Mouse (Mus musculus) forebrain, embryonic 12.5 days (tissue): ENCODE measurements around the gene Ctsk. TPM values are rescaled to one million over a fixed set of nuclear protein-coding genes. Genes with fewer than 3 reads are reported as not detected.
A peak's percentile ranks its signal among the peaks of the same experiment; 100 is the strongest.

Experiments used
- ATAC-seq: fragments of 200-750 bp; cut with Nextera tagmentation; 2 replicates; pipeline ENCODE4 v1.8.0; 2017; ENCODE audit warnings: moderate TSS enrichment; ENCODE audit not compliant: low FRiP score
- H3K27ac ChIP-seq: fragments of 300-500 bp; sonication (generic); 2 replicates; pipeline ENCODE4 v1.5.1; 2016; ENCODE audit warnings: mild to moderate bottlenecking
- H3K27me3 ChIP-seq: fragments of 300-500 bp; sonication (generic); 2 replicates; pipeline ENCODE4 v1.6.1; 2016; ENCODE audit warnings: mild to moderate bottlenecking
- H3K36me3 ChIP-seq: fragments of 300-500 bp; sonication (generic); replicated peaks from 2 replicates; pipeline ENCODE4 v1.6.1; 2016; ENCODE audit warnings: mild to moderate bottlenecking
- H3K4me1 ChIP-seq: fragments of 300-500 bp; sonication (generic); 2 replicates; pipeline ENCODE4 v1.6.1; 2016
- H3K4me2 ChIP-seq: fragments of 300-500 bp; sonication (generic); 2 replicates; pipeline ENCODE4 v1.6.1; 2016; ENCODE audit warnings: mild to moderate bottlenecking, moderate library complexity
- H3K4me3 ChIP-seq: fragments of 300-500 bp; sonication (generic); replicated peaks from 2 replicates; pipeline ENCODE4 v1.5.1; 2016; ENCODE audit warnings: mild to moderate bottlenecking
- H3K9ac ChIP-seq: fragments of 300-500 bp; sonication (generic); 2 replicates; pipeline ENCODE4 v1.6.1; 2016; ENCODE audit warnings: mild to moderate bottlenecking
- H3K9me3 ChIP-seq: fragments of 300-500 bp; sonication (generic); 2 replicates; pipeline ENCODE4 v1.6.1; 2016
- WGBS: fragments of 180-500 bp; shearing (Covaris S2); methylation state at CpG from one replicate; pipeline ENCODE4 v1.1.7; 2016; 5-methylcytosine and 5-hydroxymethylcytosine counted together
- polyA plus RNA-seq: library from polyadenylated mRNA; unstranded; fragments of >200 nt; fragmentation: Nextera tagmentation; extraction: Ambion mirVana; gene quantifications from 2 replicates; pipeline ENCODE4 v1.2.1, GENCODE M21; 2016

The Ctsk gene
- polyA plus RNA-seq, 1 experiment from 2014 or later, result 8.1 TPM

DNA sequence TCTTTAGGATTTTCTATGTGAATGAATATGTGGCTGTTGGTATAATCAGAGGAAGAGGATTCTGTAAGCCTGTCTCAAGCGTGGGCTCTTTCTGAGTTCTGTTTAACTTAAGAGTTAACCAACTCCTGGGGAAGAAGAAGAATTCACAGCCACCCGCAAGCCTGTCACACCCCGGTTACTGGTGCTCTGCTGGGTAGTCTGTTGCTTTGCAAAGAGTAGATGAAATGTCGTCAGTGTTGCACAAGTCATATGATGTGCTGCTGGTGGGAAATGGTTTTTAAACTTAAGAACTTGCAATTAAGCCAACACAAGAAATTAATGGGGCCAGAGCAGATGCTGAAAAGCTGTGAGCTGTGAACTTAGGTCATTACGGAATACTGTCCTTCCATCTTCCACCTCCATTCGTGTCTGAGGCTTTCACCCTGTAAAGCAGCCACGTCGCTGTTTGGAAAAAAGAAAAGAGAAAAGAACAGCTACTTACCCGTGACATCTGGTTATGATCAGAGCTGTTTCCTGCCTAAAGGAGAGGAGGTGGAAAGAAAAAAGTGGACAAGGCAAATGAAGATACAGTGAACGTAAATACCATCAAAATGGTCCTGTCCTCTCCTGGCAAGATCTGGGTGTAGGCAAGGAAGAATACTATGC is 562 bp downstream of the Ctsk start:
- Histone ChIP-seq H3K36me3 (peaks cover 15% of the 10 kb centered on the region), H3K27ac (no peak overlapping the region), H3K27me3 (no peaks in the 10 kb centered on the region), H3K9me3 (no peaks in the 10 kb centered on the region), H3K4me1 (no peaks in the 10 kb centered on the region), H3K9ac (no peak overlapping the region), H3K4me3 (no peak overlapping the region), H3K4me2 (no peak overlapping the region)
- 76% methylated on average over 10 of the region's 10 CpGs for WGBS
- no peak for ATAC-seq

DNA sequence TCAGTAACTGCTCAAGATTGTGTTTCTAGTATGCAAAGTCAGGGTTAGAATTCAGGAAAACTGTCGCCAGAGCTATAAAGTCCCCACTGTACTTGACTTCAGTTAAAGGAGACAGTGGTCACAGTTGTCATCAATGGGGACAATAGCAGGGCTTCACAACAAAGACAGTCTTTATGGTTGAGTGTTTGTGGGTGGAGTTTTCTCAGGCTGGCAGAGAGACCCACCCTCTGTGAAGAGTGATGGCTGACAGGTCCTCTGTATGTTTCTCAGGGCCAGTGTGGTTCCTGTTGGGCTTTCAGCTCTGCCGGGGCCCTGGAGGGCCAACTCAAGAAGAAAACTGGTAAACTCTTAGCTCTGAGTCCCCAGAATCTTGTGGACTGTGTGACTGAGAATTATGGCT is 3.3 kb downstream of the Ctsk start:
- H3K4me3 ChIP-seq, result no peak overlapping the region
- no peak overlapping the region for H3K4me2 ChIP-seq
- H3K9ac ChIP-seq, result no peak overlapping the region
- H3K27me3 ChIP-seq, result no peaks in the 10 kb centered on the region
- H3K9me3 ChIP-seq, result no peaks in the 10 kb centered on the region
- no peak overlapping the region for H3K27ac ChIP-seq
- 60% methylated on average over 2 of the region's 2 CpGs for WGBS
- ATAC-seq, result no peak
- H3K4me1 ChIP-seq, result no peaks in the 10 kb centered on the region
- no peaks in the 10 kb centered on the region for H3K36me3 ChIP-seq

DNA sequence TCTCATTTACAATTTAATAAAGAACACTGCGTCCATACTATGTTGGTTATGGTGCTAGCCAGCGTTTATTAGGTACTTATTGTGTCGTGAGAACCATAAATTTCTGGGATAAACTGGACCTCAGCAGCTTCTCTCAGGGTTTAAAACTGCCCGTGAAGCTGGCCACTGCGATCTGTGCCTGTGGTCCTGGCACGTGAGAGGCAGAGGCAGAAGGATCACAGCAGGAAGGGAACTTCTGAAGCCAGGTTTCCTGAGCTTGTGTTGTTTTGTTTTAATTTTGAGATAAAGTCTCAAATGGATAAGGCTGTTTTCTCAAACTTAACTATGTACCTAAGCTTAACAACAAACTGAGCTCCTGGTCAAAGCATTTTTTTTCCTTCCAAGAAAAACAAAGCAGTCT is 10.3 kb downstream of the Ctsk start:
- Histone ChIP-seq H3K4me2 (no peak overlapping the region), H3K36me3 (no peaks in the 10 kb centered on the region), H3K27me3 (no peaks in the 10 kb centered on the region), H3K4me1 (no peaks in the 10 kb centered on the region), H3K9me3 (no peaks in the 10 kb centered on the region), H3K9ac (no peak overlapping the region), H3K4me3 (no peak overlapping the region), H3K27ac (no peak overlapping the region)
- no peak for ATAC-seq
- WGBS, result 89% methylated on average over 6 of the region's 6 CpGs

DNA sequence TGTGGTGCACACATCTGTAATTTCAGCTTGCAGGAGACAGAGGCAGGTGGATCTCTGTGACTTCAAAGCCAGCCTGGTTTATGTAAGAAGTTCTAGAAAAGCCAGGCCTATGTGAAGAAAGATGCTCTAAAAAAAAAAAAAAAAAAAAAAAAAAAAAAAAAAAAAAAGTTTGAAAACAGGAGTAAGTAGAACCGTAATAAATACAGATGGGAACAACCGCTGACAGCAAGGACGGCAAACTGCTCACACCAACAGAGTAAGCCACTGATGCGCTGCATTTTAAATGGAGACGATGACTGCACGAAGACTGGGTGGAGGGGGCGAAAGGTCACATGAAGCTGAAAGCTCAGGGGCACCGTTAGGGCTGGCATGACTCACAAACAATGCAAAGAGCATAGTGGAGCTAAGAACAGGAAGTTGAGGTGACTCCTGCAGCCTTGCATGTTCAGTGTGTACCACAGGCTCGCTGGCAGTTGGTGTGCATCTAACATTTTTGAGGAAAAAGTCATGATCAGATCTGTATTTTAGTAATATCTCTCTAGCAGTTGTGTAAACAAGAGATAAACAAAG is 12.6 kb downstream of the Ctsk start:
- Histone ChIP-seq H3K9me3 (no peaks in the 10 kb centered on the region), H3K27me3 (no peaks in the 10 kb centered on the region), H3K36me3 (no peaks in the 10 kb centered on the region), H3K4me2 (no peak overlapping the region), H3K4me1 (no peaks in the 10 kb centered on the region), H3K4me3 (no peak overlapping the region), H3K27ac (no peak overlapping the region), H3K9ac (no peak overlapping the region)
- 81% methylated on average over 9 of the region's 9 CpGs for whole genome bisulfite sequencing
- ATAC-seq, result no peak

DNA sequence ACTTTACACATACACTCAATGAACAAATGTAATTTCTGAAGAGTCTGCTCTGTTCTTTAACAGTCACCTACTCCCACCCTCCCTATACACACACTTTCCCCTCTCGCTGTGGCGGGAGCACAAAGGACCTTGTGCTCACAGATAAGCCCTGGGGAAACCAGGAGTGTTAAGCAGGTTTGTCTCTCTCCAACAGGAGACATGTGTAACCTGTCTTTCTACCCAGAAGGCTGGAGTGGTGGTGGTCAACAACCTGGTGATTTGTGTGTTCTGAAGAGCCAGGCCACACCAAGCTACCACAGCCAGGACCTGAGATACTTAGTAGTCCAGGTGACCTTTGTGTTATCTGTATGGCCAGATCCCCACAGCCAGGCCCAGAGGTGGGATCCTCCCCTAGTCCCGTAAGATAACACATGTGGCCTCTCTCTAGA is 17.6 kb downstream of the Ctsk start:
- 86% methylated on average over 3 of the region's 3 CpGs for WGBS
- Histone ChIP-seq H3K36me3 (no peaks in the 10 kb centered on the region), H3K4me3 (no peak overlapping the region), H3K9me3 (no peaks in the 10 kb centered on the region), H3K27ac (no peak overlapping the region), H3K4me1 (peaks cover 4% of the 10 kb centered on the region), H3K27me3 (no peaks in the 10 kb centered on the region), H3K9ac (no peak overlapping the region), H3K4me2 (no peak overlapping the region)
- no peak for ATAC-seq

DNA sequence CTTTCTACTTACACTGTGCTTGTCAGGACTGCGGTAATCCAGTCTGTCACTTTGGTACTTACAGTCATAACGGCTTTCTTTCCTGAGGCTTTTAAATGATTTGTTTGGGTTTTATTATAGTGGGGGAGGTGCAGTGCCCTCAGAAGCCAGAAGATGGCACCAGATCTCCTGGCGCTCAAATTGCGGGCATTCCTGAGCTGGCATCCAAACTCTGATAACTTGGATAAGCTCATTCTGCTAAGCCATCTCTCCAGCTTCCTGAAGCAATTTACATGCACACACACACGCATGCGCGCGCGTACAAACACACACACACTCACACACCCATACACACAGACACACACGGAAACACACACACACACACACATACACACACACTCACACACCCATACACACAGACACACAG is 18.4 kb downstream of the Ctsk start:
- H3K9me3 ChIP-seq, result no peaks in the 10 kb centered on the region
- no peak overlapping the region for H3K27ac ChIP-seq
- peak overlapping the region; percentile 1; the same call in 1 of the 2 replicates for H3K4me2 ChIP-seq
- 23% methylated on average over 10 of the region's 10 CpGs for WGBS
- peaks cover 4% of the 10 kb centered on the region for H3K4me1 ChIP-seq
- ATAC-seq, result no peak
- no peaks in the 10 kb centered on the region for H3K27me3 ChIP-seq
- H3K9ac ChIP-seq, result no peak overlapping the region
- H3K36me3 ChIP-seq, result no peaks in the 10 kb centered on the region
- no peak overlapping the region for H3K4me3 ChIP-seq

DNA sequence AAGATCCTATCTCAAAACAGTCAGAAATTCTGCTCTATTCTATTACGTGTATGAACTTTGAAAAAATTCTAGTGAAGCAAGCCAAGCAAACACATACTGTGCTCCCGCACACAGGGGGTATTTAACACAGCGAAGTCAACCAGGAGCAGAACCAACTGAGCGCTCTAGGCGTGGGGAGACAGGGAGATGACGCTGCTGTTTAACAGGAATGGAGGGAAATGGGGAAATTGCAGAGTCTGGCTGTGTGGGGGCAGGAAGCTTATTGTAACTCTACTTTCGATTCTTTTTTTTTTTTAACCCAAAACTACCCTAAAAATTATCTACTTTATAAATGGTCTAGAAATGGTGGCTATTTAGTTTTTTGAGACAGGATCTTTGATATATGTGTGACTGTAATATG is 19.8 kb downstream of the Ctsk start:
- Histone ChIP-seq H3K27ac (no peak overlapping the region), H3K9ac (no peak overlapping the region), H3K27me3 (no peaks in the 10 kb centered on the region), H3K4me2 (no peak overlapping the region), H3K4me3 (no peak overlapping the region), H3K36me3 (no peaks in the 10 kb centered on the region), H3K4me1 (peaks cover 4% of the 10 kb centered on the region), H3K9me3 (no peaks in the 10 kb centered on the region)
- WGBS, result 81% methylated on average over 7 of the region's 7 CpGs
- no peak for ATAC-seq

DNA sequence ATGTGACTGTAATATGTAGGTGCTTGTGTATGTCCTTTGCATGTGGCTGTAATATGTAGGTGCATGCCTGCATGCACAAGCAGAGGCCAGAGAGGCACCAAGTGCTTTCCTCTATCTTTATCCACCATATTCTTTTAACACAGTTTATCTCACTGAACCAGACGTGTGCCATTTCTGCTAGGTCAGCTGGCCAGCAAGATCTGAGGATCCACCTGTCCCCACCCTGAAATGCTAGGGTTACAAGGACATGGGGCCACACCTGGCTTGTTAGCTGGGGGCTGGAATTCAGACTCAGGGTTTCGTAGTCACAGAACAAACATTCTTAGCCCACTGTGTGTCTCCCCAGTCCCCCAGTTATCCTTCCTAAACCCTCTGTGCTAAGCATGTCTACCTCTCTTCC is 20.3 kb downstream of the Ctsk start:
- 77% methylated on average over 2 of the region's 2 CpGs for WGBS
- no peak overlapping the region for H3K4me3 ChIP-seq
- peaks cover 4% of the 10 kb centered on the region for H3K4me1 ChIP-seq
- H3K36me3 ChIP-seq, result no peaks in the 10 kb centered on the region
- no peak overlapping the region for H3K4me2 ChIP-seq
- no peak overlapping the region for H3K9ac ChIP-seq
- H3K27ac ChIP-seq, result no peak overlapping the region
- no peaks in the 10 kb centered on the region for H3K27me3 ChIP-seq
- no peaks in the 10 kb centered on the region for H3K9me3 ChIP-seq
- ATAC-seq, result no peak

DNA sequence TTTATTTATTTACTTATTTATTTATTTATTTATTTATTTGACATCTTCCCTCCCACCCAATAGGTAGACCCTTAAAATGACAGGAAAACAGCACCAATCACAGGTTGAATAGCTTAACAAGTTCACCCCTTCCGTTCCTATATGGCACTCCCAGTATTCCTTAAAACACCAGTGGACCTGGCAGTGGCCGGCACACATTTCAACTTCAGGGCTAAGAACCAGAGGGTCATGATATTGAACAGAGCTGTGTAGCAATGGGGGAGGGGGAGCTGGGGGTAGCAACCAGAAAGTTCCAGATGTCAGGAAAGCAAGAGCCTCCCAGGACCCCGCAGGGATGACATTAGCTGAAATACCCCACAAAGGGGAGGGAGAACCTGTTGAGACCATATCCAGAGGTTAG is 21.0 kb downstream of the Ctsk start:
- Histone ChIP-seq H3K36me3 (no peaks in the 10 kb centered on the region), H3K27ac (no peak overlapping the region), H3K9ac (no peak overlapping the region), H3K27me3 (no peaks in the 10 kb centered on the region), H3K4me1 (peaks cover 4% of the 10 kb centered on the region), H3K4me2 (no peak overlapping the region), H3K4me3 (no peak overlapping the region), H3K9me3 (no peaks in the 10 kb centered on the region)
- 85% methylated on average over 3 of the region's 3 CpGs for WGBS
- no peak for ATAC-seq

DNA sequence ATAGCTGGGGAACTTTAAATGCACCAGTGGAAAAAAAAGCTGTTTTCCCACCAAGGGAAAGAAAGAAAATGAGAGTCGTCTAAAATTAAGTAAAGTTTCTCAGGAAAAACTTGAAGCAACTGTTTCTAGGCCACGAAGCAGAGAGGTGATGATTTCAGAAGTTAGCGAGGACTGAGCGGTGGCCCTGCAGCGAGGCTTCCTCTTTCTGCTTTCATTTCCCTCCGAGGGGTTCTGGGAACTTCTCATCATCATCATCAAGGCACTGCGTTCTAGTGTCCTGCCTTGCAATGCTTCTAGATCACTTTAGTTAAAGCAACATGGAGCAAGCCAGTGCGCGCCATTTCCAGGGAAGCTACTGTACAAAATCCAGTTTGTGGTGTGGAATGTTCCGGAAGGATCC is 22.1 kb downstream of the Ctsk start:
- Histone ChIP-seq H3K36me3 (no peaks in the 10 kb centered on the region), H3K4me3 (no peak overlapping the region), H3K9ac (no peak overlapping the region), H3K27ac (no peak overlapping the region), H3K4me1 (peaks cover 4% of the 10 kb centered on the region), H3K27me3 (no peaks in the 10 kb centered on the region), H3K9me3 (no peaks in the 10 kb centered on the region), H3K4me2 (no peak overlapping the region)
- WGBS, result 90% methylated on average over 10 of the region's 10 CpGs
- ATAC-seq, result no peak

DNA sequence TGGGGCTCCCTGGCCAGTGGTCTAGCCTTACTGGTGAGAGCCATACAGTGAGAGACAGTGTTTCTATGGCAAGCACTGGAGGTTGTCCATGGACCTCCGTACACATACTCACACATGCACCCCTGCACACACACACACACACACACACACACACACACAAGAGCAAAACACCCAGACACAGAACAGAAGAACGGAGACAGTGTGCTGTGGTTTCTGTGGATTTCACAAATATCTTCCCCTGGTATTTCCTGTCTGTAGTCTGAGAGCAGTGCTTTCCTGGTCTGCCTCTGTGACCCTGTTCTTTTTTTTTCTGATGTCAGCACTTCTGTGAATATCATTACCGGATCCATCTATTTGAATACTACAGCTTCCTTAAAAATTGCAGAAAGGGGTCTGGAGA is 24.6 kb downstream of the Ctsk start:
- no peaks in the 10 kb centered on the region for H3K27me3 ChIP-seq
- H3K4me1 ChIP-seq, result no peaks in the 10 kb centered on the region
- WGBS, result 87% methylated on average over 3 of the region's 3 CpGs
- H3K4me2 ChIP-seq, result no peak overlapping the region
- H3K9ac ChIP-seq, result no peak overlapping the region
- no peak for ATAC-seq
- H3K9me3 ChIP-seq, result no peaks in the 10 kb centered on the region
- H3K27ac ChIP-seq, result no peak overlapping the region
- H3K4me3 ChIP-seq, result no peak overlapping the region
- H3K36me3 ChIP-seq, result no peaks in the 10 kb centered on the region

DNA sequence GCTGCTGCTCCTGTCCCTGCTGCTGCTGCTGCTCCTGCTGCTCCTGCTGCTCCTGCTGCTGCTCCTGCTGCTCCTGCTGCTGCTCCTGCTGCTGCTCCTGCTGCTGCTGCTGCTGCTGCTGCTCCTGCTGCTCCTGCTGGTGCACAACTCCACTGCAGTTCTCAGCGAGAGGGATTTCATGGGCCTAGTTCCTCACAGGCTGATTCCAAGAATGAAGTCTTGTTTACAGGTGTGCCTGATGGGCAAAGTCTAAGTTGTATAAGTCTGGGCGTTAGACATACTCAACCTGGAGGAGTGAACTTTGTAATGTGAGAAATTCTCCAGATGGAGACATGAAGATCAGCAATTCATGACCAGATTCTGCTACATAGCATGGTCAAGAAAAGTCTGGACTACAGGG is 25.6 kb downstream of the Ctsk start:
- Histone ChIP-seq H3K4me3 (no peak overlapping the region), H3K9ac (no peak overlapping the region), H3K36me3 (no peaks in the 10 kb centered on the region), H3K27me3 (no peaks in the 10 kb centered on the region), H3K27ac (no peak overlapping the region), H3K4me2 (no peak overlapping the region), H3K9me3 (no peaks in the 10 kb centered on the region), H3K4me1 (no peaks in the 10 kb centered on the region)
- ATAC-seq, result no peak
- 68% methylated on average over 2 of the region's 2 CpGs for WGBS

DNA sequence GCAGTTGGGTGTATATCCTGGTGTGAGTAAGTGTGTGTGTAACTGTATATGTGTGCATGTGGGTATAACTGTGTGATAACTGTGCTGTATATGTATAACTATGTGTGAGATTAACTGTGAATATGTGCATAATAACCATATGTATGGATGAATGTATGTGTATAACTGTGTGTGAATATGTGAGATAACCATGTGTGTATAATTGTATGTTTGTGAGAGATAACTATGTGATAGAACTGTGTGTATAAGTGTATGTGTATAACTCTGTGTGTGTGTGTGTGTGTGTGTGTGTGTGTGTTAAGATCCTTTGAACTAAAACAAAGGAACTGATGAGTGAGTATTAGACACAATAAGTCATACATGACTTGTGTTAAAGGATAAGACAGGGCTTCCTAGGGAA is 27.1 kb downstream of the Ctsk start:
- Histone ChIP-seq H3K9ac (no peak overlapping the region), H3K4me1 (no peaks in the 10 kb centered on the region), H3K27ac (no peak overlapping the region), H3K27me3 (no peaks in the 10 kb centered on the region), H3K9me3 (no peaks in the 10 kb centered on the region), H3K4me3 (no peak overlapping the region), H3K36me3 (no peaks in the 10 kb centered on the region), H3K4me2 (no peak overlapping the region)
- no peak for ATAC-seq
